Mouse (Mus musculus) testis, adult 2 months (tissue): Measurements from ENCODE around the gene Dnase1l3. TPM values are rescaled to one million over a fixed set of nuclear protein-coding genes. Genes with fewer than 3 reads are reported as not detected.
"Not testable (repeated sequence)": the region's sequence is repeated elsewhere in the genome, so short reads cannot be mapped to it uniquely, and the experiment has no call there.

Experiments used
- H3K27ac ChIP-seq: fragments of 200-500 bp; 2 replicates; pipeline ENCODE4 v1.5.1; 2012; ENCODE audit warnings: low read depth, low read length; ENCODE audit not compliant: control insufficient read depth, insufficient read depth
- H3K27me3 ChIP-seq: fragments of 200-500 bp; 2 replicates; pipeline ENCODE4 v1.6.1; 2012; ENCODE audit warnings: mild to moderate bottlenecking, low read length, moderate library complexity; ENCODE audit not compliant: control insufficient read depth, insufficient read depth
- H3K36me3 ChIP-seq: fragments of 200-500 bp; 2 replicates; pipeline ENCODE4 v1.6.1; 2012; ENCODE audit warnings: mild to moderate bottlenecking, low read length; ENCODE audit not compliant: control insufficient read depth, insufficient read depth
- H3K4me1 ChIP-seq: fragments of 200-500 bp; 2 replicates; pipeline ENCODE4 v1.6.1; 2012; ENCODE audit warnings: low read length; ENCODE audit not compliant: control insufficient read depth, insufficient read depth
- H3K4me3 ChIP-seq: fragments of 200-500 bp; 2 replicates; pipeline ENCODE4 v1.5.1; 2012; ENCODE audit warnings: low read depth, mild to moderate bottlenecking, low read length, moderate library complexity, mixed read lengths; ENCODE audit not compliant: control insufficient read depth
- CTCF ChIP-seq: fragments of 200-500 bp; IDR thresholded peaks from 2 replicates; pipeline ENCODE4 v1.5.1; 2012; ENCODE audit warnings: low read depth, mild to moderate bottlenecking, inconsistent platforms, low read length, moderate library complexity; ENCODE audit not compliant: control insufficient read depth, insufficient read depth, insufficient replicate concordance
- POLR2A ChIP-seq: fragments of 200-500 bp; IDR thresholded peaks from 2 replicates; pipeline ENCODE4 v1.6.1; 2012; ENCODE audit warnings: low read depth, mild to moderate bottlenecking, inconsistent platforms, low read length, moderate library complexity; ENCODE audit not compliant: control insufficient read depth
- polyA plus RNA-seq: library from polyadenylated mRNA; depleted of rRNA; stranded (reverse); fragments of >200 nt; gene quantifications from 2 replicates; pipeline ENCODE4 v1.2.3, GENCODE M21; 2012

Dnase1l3 gene
- polyA plus RNA-seq, 1 experiment: 1.1 TPM

- no peaks in the 10 kb centered on the region for H3K27me3 ChIP-seq
- H3K36me3 ChIP-seq: no peaks in the 10 kb centered on the region
- no peak overlapping the region for H3K4me3 ChIP-seq
- peaks cover 6% of the 10 kb centered on the region; the same call in 1 of the 2 replicates for H3K4me1 ChIP-seq
- no peak overlapping the region for H3K27ac ChIP-seq
- TF ChIP-seq CTCF (no peak), POLR2A (no peak)
Measured at GRCm38 (mm10) chr14:8011297-8011696, 16.9 kb upstream of the Dnase1l3 start.

DNA sequence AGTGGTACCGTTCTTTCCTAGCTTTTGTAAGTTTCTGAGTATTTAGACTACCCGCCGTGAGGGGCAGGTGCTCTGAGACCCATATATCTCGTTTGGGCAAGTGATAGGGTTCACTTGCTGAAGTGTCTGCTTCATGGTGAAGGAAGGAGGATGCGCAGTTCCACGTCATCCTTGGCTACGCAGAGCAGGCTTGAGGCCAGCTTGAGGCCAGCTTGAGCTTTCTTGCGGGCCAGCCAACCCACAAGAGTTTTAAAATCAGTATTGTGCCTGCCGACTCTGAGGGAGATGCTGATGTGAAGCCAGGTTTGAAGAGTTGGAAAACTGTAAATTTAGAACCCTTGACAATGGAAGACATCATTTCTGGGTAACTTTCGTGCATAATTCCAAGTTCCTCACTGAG is 13.6 kb upstream of the Dnase1l3 start:
- peak overlapping the region; percentile 32 for H3K27ac ChIP-seq
- H3K4me3 ChIP-seq: no peak overlapping the region
- TF ChIP-seq CTCF (no peak), POLR2A (no peak)
- H3K4me1 ChIP-seq: peaks cover 8% of the 10 kb centered on the region
- no peaks in the 10 kb centered on the region for H3K36me3 ChIP-seq
- no peaks in the 10 kb centered on the region for H3K27me3 ChIP-seq

GRCm38 (mm10) chr14:8007486-8007885 is 13.1 kb upstream of the Dnase1l3 start:
- Histone ChIP-seq H3K27ac (peak overlapping the region; percentile 29), H3K4me3 (no peak overlapping the region), H3K36me3 (no peaks in the 10 kb centered on the region), H3K27me3 (no peaks in the 10 kb centered on the region), H3K4me1 (peaks cover 13% of the 10 kb centered on the region)
- TF ChIP-seq CTCF (no peak), POLR2A (no peak)

GRCm38 (mm10) chr14:8007084-8007483 is 12.7 kb upstream of the Dnase1l3 start:
- peaks cover 14% of the 10 kb centered on the region for H3K4me1 ChIP-seq
- H3K27me3 ChIP-seq: no peaks in the 10 kb centered on the region
- peak overlapping the region; percentile 79 for H3K27ac ChIP-seq
- H3K4me3 ChIP-seq: no peak overlapping the region
- H3K36me3 ChIP-seq: no peaks in the 10 kb centered on the region
- no peak for TF ChIP-seq POLR2A
- TF ChIP-seq CTCF: no peak

DNA sequence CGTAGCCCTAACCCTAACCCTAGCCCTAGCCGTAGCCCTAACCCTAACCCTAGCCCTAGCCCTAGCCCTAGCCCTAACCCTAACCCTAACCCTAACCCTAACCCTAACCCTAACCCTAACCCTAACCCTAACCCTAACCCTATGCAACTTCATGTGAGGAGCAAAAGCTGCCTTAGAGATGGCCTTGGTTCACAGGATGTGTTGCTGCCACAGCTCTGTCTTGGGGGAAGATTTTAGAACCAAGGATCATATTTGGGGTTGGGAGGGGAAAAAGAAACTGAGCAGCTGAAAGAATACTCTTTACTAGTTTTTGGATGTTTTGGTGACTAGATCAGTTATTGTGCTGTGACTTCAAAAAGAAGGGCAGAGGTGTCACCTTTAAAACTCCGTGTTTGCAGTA is 11.7 kb upstream of the Dnase1l3 start:
- H3K4me1 ChIP-seq: peaks cover 14% of the 10 kb centered on the region
- not testable (repeated sequence) for H3K27me3 ChIP-seq, H3K27ac ChIP-seq, H3K36me3 ChIP-seq, H3K4me3 ChIP-seq

- Histone ChIP-seq H3K27me3 (no peaks in the 10 kb centered on the region), H3K4me1 (peaks cover 14% of the 10 kb centered on the region), H3K36me3 (no peaks in the 10 kb centered on the region), H3K4me3 (peak overlapping the region; percentile 88), H3K27ac (no peak overlapping the region)
- TF ChIP-seq POLR2A: no peak
- TF ChIP-seq CTCF: no peak
Measured at GRCm38 (mm10) chr14:8003727-8004670, 9.6 kb upstream of the Dnase1l3 start.

DNA sequence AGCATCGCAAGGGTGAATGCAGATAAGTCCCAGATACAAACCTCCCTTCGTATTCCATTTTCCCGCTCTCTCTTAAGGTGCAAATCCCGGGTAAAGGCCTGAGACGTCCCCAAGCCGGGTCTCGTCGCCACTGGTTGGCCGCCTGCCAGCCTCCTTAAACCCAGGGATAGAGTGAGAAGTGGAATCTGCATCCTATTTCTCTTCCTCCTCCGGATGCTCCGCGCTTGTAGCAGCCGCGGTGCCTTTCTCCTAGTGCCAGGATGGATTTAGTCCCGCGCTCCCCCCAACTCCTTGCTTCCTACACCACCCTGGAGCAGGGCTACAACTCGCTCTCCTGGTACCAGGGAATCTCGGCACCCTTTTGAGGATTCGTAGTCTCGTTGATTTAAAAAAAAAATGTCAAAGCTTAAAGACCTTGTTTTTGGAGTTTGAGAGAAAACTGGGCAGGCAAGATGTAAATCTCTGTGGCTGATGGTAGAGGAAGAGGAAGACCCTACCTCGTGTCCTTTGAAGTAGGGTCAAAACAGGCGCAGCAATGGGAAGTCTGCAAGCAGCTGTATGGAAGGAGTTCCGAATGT is 8.8 kb upstream of the Dnase1l3 start:
- Histone ChIP-seq H3K27me3 (no peaks in the 10 kb centered on the region), H3K36me3 (no peaks in the 10 kb centered on the region), H3K4me3 (peak overlapping the region; percentile 88), H3K27ac (peak overlapping the region; percentile 55), H3K4me1 (peaks cover 14% of the 10 kb centered on the region)
- no peak for TF ChIP-seq POLR2A
- no peak for TF ChIP-seq CTCF
